Mouse (Mus musculus) MEL (cell line): ENCODE measurements around the gene Pla2g3.

ENCODE experiments used
- CHD2 ChIP-seq: IDR thresholded peaks from 2 replicates; pipeline ENCODE4 v1.6.1; 2011; ENCODE audit warnings: low read length, improper control_type of control experiment
- CTCF ChIP-seq, 3 experiments: IDR thresholded peaks in 2 of 3; conservative IDR thresholded peaks in 1 of 3; 2 replicates each; pipeline ENCODE4 v1.5.1; 2011 to 2012; ENCODE audit warnings: low read length in 3 of 3, low read depth in 2 of 3, mild to moderate bottlenecking in 2 of 3, improper control_type of control experiment in 1 of 3, inconsistent platforms in 1 of 3, mixed read lengths in 1 of 3, moderate library complexity in 1 of 3; ENCODE audit not compliant: control insufficient read depth in 1 of 3, insufficient read depth in 1 of 3, poor library complexity in 1 of 3, severe bottlenecking in 1 of 3
- E2F4 ChIP-seq: IDR thresholded peaks from 2 replicates; pipeline ENCODE4 v1.6.1; 2011; ENCODE audit warnings: low read depth, low read length, improper control_type of control experiment, borderline replicate concordance
- ELF1 ChIP-seq: IDR thresholded peaks from 2 replicates; pipeline ENCODE4 v1.6.1; 2014; ENCODE audit warnings: low read depth, mild to moderate bottlenecking, inconsistent platforms, low read length, improper control_type of control experiment, moderate library complexity
- HCFC1 ChIP-seq: IDR thresholded peaks from 2 replicates; pipeline ENCODE4 v1.6.1; 2012; ENCODE audit warnings: low read depth, mild to moderate bottlenecking, inconsistent platforms, low read length, improper control_type of control experiment, moderate library complexity
- MAFK ChIP-seq: IDR thresholded peaks from 2 replicates; pipeline ENCODE4 v1.6.1; 2011; ENCODE audit warnings: low read depth, mild to moderate bottlenecking, low read length, improper control_type of control experiment, borderline replicate concordance
- MAX ChIP-seq: IDR thresholded peaks from 2 replicates; pipeline ENCODE4 v1.6.1; 2011; ENCODE audit warnings: low read length, improper control_type of control experiment
- POLR2A ChIP-seq, 2 experiments: IDR thresholded peaks; 2 replicates each; pipeline ENCODE4 v1.6.1; 2011 to 2012; ENCODE audit warnings: low read length in 2 of 2, mild to moderate bottlenecking in 2 of 2, control low read depth in 1 of 2, improper control_type of control experiment in 1 of 2, low read depth in 1 of 2, moderate library complexity in 1 of 2; ENCODE audit not compliant: control insufficient read depth in 1 of 2, insufficient read depth in 1 of 2, poor library complexity in 1 of 2
- POLR2AphosphoS2 ChIP-seq: IDR thresholded peaks from 2 replicates; pipeline ENCODE4 v1.6.1; 2011; ENCODE audit warnings: low read length, improper control_type of control experiment
- ZC3H11A ChIP-seq: IDR thresholded peaks from 2 replicates; pipeline ENCODE4 v1.6.1; 2012; ENCODE audit warnings: low read depth, mild to moderate bottlenecking, inconsistent platforms, low read length, improper control_type of control experiment
- ZKSCAN1 ChIP-seq: IDR thresholded peaks from 2 replicates; pipeline ENCODE4 v1.6.1; 2012; ENCODE audit warnings: low read depth, mild to moderate bottlenecking, inconsistent platforms, low read length, improper control_type of control experiment, moderate library complexity

DNA sequence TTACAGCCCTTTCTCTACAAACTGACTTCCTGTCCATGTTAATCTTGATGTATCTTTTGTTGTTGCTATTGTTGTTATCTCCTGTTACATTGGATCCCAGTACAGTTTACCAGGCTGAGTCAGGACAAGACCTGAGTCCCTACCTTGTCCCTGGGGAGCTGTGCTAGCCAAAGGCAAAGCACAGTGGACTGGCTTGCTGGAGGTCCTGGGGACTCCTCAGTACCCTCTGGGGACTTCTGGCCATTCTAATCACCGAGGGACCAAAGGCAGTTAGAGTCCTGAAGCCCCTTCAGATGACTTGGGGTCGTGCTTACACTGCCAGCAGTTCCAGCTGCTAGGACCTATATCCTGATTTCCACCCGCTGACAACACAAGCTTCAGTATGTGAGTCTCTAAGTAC is 33.6 kb upstream of the Pla2g3 start:
- TF ChIP-seq CTCF (IDR thresholded peaks at IDR 0.05 in 2 of 3, conservative IDR thresholded peaks at IDR 0.05 in 1 of 3; ENCODE audit: control insufficient read depth in 1 of 3, insufficient read depth in 1 of 3, low read depth in 2 of 3, low read length in 3 of 3, poor library complexity in 1 of 3, severe bottlenecking in 1 of 3) (no peak), POLR2A (IDR thresholded peaks at IDR 0.05; ENCODE audit: control insufficient read depth in 1 of 2, insufficient read depth in 1 of 2, low read depth in 1 of 2, low read length in 2 of 2, poor library complexity in 1 of 2) (no peak), ZKSCAN1 (no peak), E2F4 (no peak), MAFK (no peak), ZC3H11A (no peak), CHD2 (no peak), MAX (no peak), ELF1 (no peak), POLR2AphosphoS2 (no peak), HCFC1 (no peak)
